Mouse (Mus musculus): ENCODE results near the gene Ctsk.
A peak's percentile ranks its signal among the peaks of the same experiment; 100 is the strongest.

Gene Ctsk

GRCm38 (mm10) chr3:95499024-95499423 lies at the start of gene Ctsk:
TSS of gene Ctsk (plus strand) at chr3:95499256.
- no peak for DNase-seq (ENCODE audit: low read depth in 2 of 2, low spot score in 2 of 2)

- DNase-seq (ENCODE audit: low read depth in 2 of 2, low spot score in 2 of 2) = peak; percentile 35 to 53
Measured at GRCm38 (mm10) chr3:95450408-95450807, 48.6 kb upstream of the Ctsk start.

- DNase-seq (ENCODE audit: low read depth in 2 of 2, low spot score in 2 of 2) = no peak
Measured at GRCm38 (mm10) chr3:95450915-95451314, 48.1 kb upstream of the Ctsk start.

- DNase-seq (ENCODE audit: low read depth in 2 of 2, low spot score in 2 of 2) = no peak
Measured at GRCm38 (mm10) chr3:95456367-95456766, 42.7 kb upstream of the Ctsk start.

GRCm38 (mm10) chr3:95457758-95458157 lies 41.3 kb upstream of the Ctsk start:
- DNase-seq (ENCODE audit: low read depth in 2 of 2, low spot score in 2 of 2) = no peak

GRCm38 (mm10) chr3:95459381-95459780 lies 39.7 kb upstream of the Ctsk start:
- DNase-seq (ENCODE audit: low read depth in 2 of 2, low spot score in 2 of 2) = no peak

GRCm38 (mm10) chr3:95463852-95464251 lies 35.2 kb upstream of the Ctsk start:
- no peak for DNase-seq (ENCODE audit: low read depth in 2 of 2, low spot score in 2 of 2)

GRCm38 (mm10) chr3:95478966-95479365 lies 20.1 kb upstream of the Ctsk start:
- no peak for DNase-seq (ENCODE audit: low read depth in 2 of 2, low spot score in 2 of 2)

GRCm38 (mm10) chr3:95486421-95486820 lies 12.6 kb upstream of the Ctsk start:
- no peak for DNase-seq (ENCODE audit: low read depth in 2 of 2, low spot score in 2 of 2)

GRCm38 (mm10) chr3:95488679-95489078 lies 10.4 kb upstream of the Ctsk start:
- DNase-seq (ENCODE audit: low read depth in 2 of 2, low spot score in 2 of 2) = no peak

- no peak for DNase-seq (ENCODE audit: low read depth in 2 of 2, low spot score in 2 of 2)
Measured at GRCm38 (mm10) chr3:95490238-95490637, 8.8 kb upstream of the Ctsk start.

GRCm38 (mm10) chr3:95494342-95494741 lies 4.7 kb upstream of the Ctsk start:
- peak; percentile 4 to 25 for DNase-seq (ENCODE audit: low read depth in 2 of 2, low spot score in 2 of 2)

- no peak for DNase-seq (ENCODE audit: low read depth in 2 of 2, low spot score in 2 of 2)
Measured at GRCm38 (mm10) chr3:95498229-95498628, 827 bp upstream of the Ctsk start.

- DNase-seq (ENCODE audit: low read depth in 2 of 2, low spot score in 2 of 2) = no peak
Measured at GRCm38 (mm10) chr3:95499496-95500140, 562 bp downstream of the Ctsk start.

- DNase-seq (ENCODE audit: low read depth in 2 of 2, low spot score in 2 of 2) = no peak
Measured at GRCm38 (mm10) chr3:95502312-95502711, 3.3 kb downstream of the Ctsk start.

- no peak for DNase-seq (ENCODE audit: low read depth in 2 of 2, low spot score in 2 of 2)
Measured at GRCm38 (mm10) chr3:95509348-95509747, 10.3 kb downstream of the Ctsk start.

GRCm38 (mm10) chr3:95511611-95512180 lies 12.6 kb downstream of the Ctsk start:
- DNase-seq (ENCODE audit: low read depth in 2 of 2, low spot score in 2 of 2) = peak; percentile 14 to 37

- no peak for DNase-seq (ENCODE audit: low read depth in 2 of 2, low spot score in 2 of 2)
Measured at GRCm38 (mm10) chr3:95516614-95517041, 17.6 kb downstream of the Ctsk start.

- DNase-seq (ENCODE audit: low read depth in 2 of 2, low spot score in 2 of 2) = peak; percentile 30 to 62
Measured at GRCm38 (mm10) chr3:95517493-95517898, 18.4 kb downstream of the Ctsk start.

GRCm38 (mm10) chr3:95518891-95519290 lies 19.8 kb downstream of the Ctsk start:
- DNase-seq (ENCODE audit: low read depth in 2 of 2, low spot score in 2 of 2) = no peak

GRCm38 (mm10) chr3:95519315-95519714 lies 20.3 kb downstream of the Ctsk start:
- no peak for DNase-seq (ENCODE audit: low read depth in 2 of 2, low spot score in 2 of 2)

- no peak for DNase-seq (ENCODE audit: low read depth in 2 of 2, low spot score in 2 of 2)
Measured at GRCm38 (mm10) chr3:95520100-95520499, 21.0 kb downstream of the Ctsk start.

GRCm38 (mm10) chr3:95521168-95521567 lies 22.1 kb downstream of the Ctsk start:
- DNase-seq (ENCODE audit: low read depth in 2 of 2, low spot score in 2 of 2) = no peak
